Mouse (Mus musculus): ENCODE results near the gene Svs3a. TPM values are rescaled to one million over a fixed set of nuclear protein-coding genes. Genes with fewer than 3 reads are reported as not detected.
"Not testable (repeated sequence)": the region's sequence is repeated elsewhere in the genome, so short reads cannot be mapped to it uniquely, and the experiment has no call there.

The Svs3a gene
- polyA plus RNA-seq (2017; shearing (Covaris generic)): not detected

DNA sequence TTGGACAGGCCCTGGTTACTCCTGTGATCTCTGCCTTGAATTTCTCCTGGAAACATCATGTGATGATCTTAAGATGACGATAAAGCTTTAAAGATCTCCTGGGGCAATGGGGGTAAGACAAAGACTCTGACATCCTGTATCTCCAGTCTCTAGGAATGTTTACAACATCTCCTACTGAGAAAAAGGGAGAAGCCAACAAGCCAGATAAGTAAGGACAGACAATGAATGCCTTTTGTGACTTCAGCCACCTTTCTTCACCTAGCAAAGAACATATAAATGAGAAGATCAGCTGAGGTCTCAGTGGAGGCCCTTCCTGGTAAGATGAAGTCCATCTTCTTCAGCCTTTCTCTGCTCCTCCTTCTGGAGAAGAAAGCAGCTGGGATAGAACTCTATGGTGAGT, at the start of gene Svs3a:
Svs3a (plus strand) TSS at position 301 of the 400 bp plus-strand sequence.
- not testable (repeated sequence) for ATAC-seq

- not testable (repeated sequence) for ATAC-seq
Measured at GRCm38 (mm10) chr2:164256540-164256939, 32.5 kb upstream of the Svs3a start, which contains the start of gene Svs3b. Gene Svs3b (minus strand): TSS chr2:164256640.

GRCm38 (mm10) chr2:164278359-164278758, 10.7 kb upstream of the Svs3a start, which contains the start of gene Svs4:
Gene Svs4 (minus strand): TSS chr2:164278459.
- ATAC-seq: no peak

DNA sequence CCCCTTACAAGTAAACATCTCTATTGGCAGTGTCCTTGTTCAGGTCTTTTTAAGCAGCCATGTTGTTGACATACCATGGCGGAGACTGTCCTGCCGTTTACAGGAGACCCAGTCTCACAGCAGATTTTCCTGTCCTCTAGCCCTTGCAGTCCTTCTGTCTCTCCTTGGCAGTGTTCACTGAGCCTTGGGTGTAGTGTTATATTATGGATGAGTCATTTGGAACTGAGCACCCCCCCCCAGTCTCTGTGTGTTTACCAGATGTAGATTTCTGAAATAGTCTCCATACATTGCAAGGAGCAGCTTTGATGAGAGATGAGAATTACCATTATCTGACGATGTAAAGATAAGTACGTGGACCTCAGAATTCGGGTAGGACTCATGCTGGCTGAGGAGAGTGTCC, 23.5 kb downstream of the Svs3a start:
- ATAC-seq: no peak

DNA sequence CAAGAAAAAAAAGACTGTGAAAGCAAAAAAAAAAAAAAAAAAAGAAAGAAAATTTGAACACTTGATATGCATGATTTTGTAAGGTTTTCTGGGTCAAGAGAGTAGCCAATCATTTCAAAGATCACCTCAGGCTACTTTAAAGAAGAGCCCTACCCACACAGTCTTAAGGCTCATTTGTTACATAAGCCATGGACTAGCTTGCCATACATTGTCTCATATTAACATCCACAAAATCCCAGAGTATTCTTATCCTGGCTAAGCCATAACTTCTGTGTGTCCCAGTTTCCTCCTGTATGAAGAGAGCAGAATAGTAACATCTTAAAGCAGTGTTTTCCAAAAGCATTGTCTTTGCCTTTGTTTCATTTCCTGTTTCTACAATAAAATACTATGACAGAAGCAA, 26.4 kb downstream of the Svs3a start:
- not testable (repeated sequence) for ATAC-seq

- ATAC-seq: not testable (repeated sequence)
Measured at GRCm38 (mm10) chr2:164316451-164316850, 27.4 kb downstream of the Svs3a start, which contains the start of gene Svs6. Gene Svs6 (plus strand): TSS chr2:164316751.

GRCm38 (mm10) chr2:164320983-164321382, 31.9 kb downstream of the Svs3a start:
- ATAC-seq: no peak

- not testable (repeated sequence) for ATAC-seq
Measured at GRCm38 (mm10) chr2:164332440-164332839, 43.4 kb downstream of the Svs3a start, which contains the start of gene Svs5. Gene Svs5 (plus strand): TSS chr2:164332740.

Other genes starting within 250 kb of the Svs3a start
- 100 to 1,000 TPM; 167 to 200 (median 173) TPM for gene Stk4, start 218.9 kb upstream of the Svs3a start, polyA plus RNA-seq (2017; shearing (Covaris generic))
- 100 to 1,000 TPM; 103 to 135 (median 128) TPM for gene Tomm34, start 218.1 kb upstream of the Svs3a start, polyA plus RNA-seq (2017; shearing (Covaris generic))
- not detected for gene Kcns1, start 118.2 kb upstream of the Svs3a start, polyA plus RNA-seq (2017; shearing (Covaris generic))
- gene Wfdc5, start 106.5 kb upstream of the Svs3a start, polyA plus RNA-seq (2017; shearing (Covaris generic)): not detected
- not detected for gene Wfdc12, start 98.7 kb upstream of the Svs3a start, polyA plus RNA-seq (2017; shearing (Covaris generic))
- gene Wfdc15a, start 89.1 kb upstream of the Svs3a start, polyA plus RNA-seq (2017; shearing (Covaris generic)): not detected
- not detected for gene Wfdc15b, start 67.6 kb upstream of the Svs3a start, polyA plus RNA-seq (2017; shearing (Covaris generic))
- gene Svs2, start 50.8 kb upstream of the Svs3a start, polyA plus RNA-seq (2017; shearing (Covaris generic)): not detected
- not detected for gene Svs3b, start 32.6 kb upstream of the Svs3a start, polyA plus RNA-seq (2017; shearing (Covaris generic))
- not detected for gene Svs4, start 10.8 kb upstream of the Svs3a start, polyA plus RNA-seq (2017; shearing (Covaris generic))
- not detected for gene Svs6, start 27.5 kb downstream of the Svs3a start, polyA plus RNA-seq (2017; shearing (Covaris generic))
- gene Svs5, start 43.5 kb downstream of the Svs3a start, polyA plus RNA-seq (2017; shearing (Covaris generic)): not detected
- gene Slpi, start 99.8 kb downstream of the Svs3a start, polyA plus RNA-seq (2017; shearing (Covaris generic)): 1 to 10 TPM; 3.3 to 7.1 (median 3.8) TPM
- not detected for gene Rbpjl, start 113.9 kb downstream of the Svs3a start, polyA plus RNA-seq (2017; shearing (Covaris generic))
- gene Matn4, start 115.9 kb downstream of the Svs3a start, polyA plus RNA-seq (2017; shearing (Covaris generic)): under 1 TPM in 1 of 3 experiments, not detected in 2; 0.21 TPM
- gene Sdc4, start 154.6 kb downstream of the Svs3a start, polyA plus RNA-seq (2017; shearing (Covaris generic)): 10 to 100 TPM; 12.0 to 42.7 (median 41.8) TPM
- gene Sys1, start 167.7 kb downstream of the Svs3a start, polyA plus RNA-seq (2017; shearing (Covaris generic)): 10 to 100 TPM; 10.4 to 35.1 (median 25.4) TPM
- 1 to 10 TPM in 1 of 3 experiments, not detected in 2; 4.5 TPM for gene Gm20458, start 171.7 kb downstream of the Svs3a start, polyA plus RNA-seq (2017; shearing (Covaris generic))
- gene Trp53tg5, start 184.5 kb downstream of the Svs3a start, polyA plus RNA-seq (2017; shearing (Covaris generic)): not detected
- 1 to 10 TPM; 1.5 to 7.5 (median 7.1) TPM for gene Dbndd2, start 196.8 kb downstream of the Svs3a start, polyA plus RNA-seq (2017; shearing (Covaris generic))
- 10 to 100 TPM; 13.6 to 36.2 (median 30.9) TPM for gene Pigt, start 208.3 kb downstream of the Svs3a start, polyA plus RNA-seq (2017; shearing (Covaris generic))

All from inflammation-experienced regulatory T-cells, adult 6 months (primary cell).